Mouse (Mus musculus): Measurements from ENCODE around the gene Rpl3. TPM values are rescaled to one million over a fixed set of nuclear protein-coding genes. Genes with fewer than 3 reads are reported as not detected.

The Rpl3 gene
- polyA plus RNA-seq, 1 experiment from 2014 or later = 450 TPM

DNA sequence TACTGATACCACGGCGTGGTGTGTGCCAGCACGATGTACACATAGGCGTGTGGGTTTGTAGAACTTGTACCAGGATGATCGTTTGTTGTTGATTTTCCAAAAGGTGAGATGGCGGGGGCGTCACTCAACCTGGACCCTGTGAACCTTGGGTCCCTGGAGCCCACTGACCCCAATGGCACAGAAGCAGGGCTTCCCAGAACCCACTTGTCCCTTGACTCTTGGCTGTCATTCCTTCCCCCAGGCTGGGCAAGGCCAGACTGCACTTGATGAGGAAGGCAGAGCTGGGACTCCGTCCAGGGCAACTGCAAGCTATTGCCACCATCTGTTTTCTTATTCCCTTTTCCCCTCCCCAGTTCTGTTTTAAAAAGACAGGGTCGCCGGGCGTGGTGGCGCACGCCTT, 2.5 kb upstream of the Rpl3 start:
- Histone ChIP-seq H3K4me3 (ENCODE audit: low read depth, low read length) (no peak overlapping the region), H3K36me3 (ENCODE audit: control insufficient read depth, insufficient read depth) (no peaks in the 10 kb centered on the region), H3K9me3 (ENCODE audit: control insufficient read depth) (no peaks in the 10 kb centered on the region), H3K4me2 (replicated peaks; ENCODE audit: low read depth) (no peak overlapping the region), H3K27me3 (replicated peaks; ENCODE audit: control insufficient read depth, insufficient read depth, low read length) (peaks cover 10% of the 10 kb centered on the region), H3K4me1 (replicated peaks; ENCODE audit: control insufficient read depth, insufficient read depth, low read length) (peaks cover 4% of the 10 kb centered on the region; the same call in 1 of the 2 replicates), H3K9ac (ENCODE audit: low read depth, low read length) (no peak overlapping the region), H3K27ac (ENCODE audit: low read depth, low read length) (no peak overlapping the region)
- WGBS = 94% methylated on average over 13 of the region's 13 CpGs
- no peak for ATAC-seq
- TF ChIP-seq CTCF (IDR thresholded peaks at IDR 0.05; ENCODE audit: low read depth) = no peak

DNA sequence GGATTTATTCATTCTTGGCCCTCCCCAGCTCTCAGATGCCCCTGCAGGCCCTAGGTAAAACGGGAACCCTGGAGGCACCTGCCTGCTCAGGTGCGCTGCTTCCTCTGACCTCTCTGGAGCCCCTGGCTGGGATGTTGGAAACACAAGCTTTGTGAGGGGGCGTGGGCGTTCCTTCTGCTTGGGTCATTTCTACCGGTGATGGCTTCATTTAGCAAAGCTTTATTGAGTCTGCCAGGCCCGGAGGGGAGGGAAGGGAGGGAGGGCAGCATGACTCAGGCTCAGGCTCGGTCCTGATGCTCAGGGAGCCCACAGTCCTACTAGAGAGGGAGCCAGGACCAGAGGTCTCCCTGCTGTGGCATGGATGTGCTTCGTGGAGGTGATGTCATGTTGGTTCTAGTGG, 931 bp upstream of the Rpl3 start:
- H3K27me3 ChIP-seq (replicated peaks; ENCODE audit: control insufficient read depth, insufficient read depth, low read length) = peaks cover 10% of the 10 kb centered on the region
- no peaks in the 10 kb centered on the region for H3K9me3 ChIP-seq (ENCODE audit: control insufficient read depth)
- H3K9ac ChIP-seq (ENCODE audit: low read depth, low read length) = no peak overlapping the region
- peaks cover under 1% of the 10 kb centered on the region; the same call in 1 of the 2 replicates for H3K4me1 ChIP-seq (replicated peaks; ENCODE audit: control insufficient read depth, insufficient read depth, low read length)
- H3K27ac ChIP-seq (ENCODE audit: low read depth, low read length) = no peak overlapping the region
- no peak overlapping the region for H3K4me2 ChIP-seq (replicated peaks; ENCODE audit: low read depth)
- no peak for ATAC-seq
- 29% methylated on average over 8 of the region's 8 CpGs for WGBS
- no peak overlapping the region for H3K4me3 ChIP-seq (ENCODE audit: low read depth, low read length)
- TF ChIP-seq CTCF (IDR thresholded peaks at IDR 0.05; ENCODE audit: low read depth) = no peak
- H3K36me3 ChIP-seq (ENCODE audit: control insufficient read depth, insufficient read depth) = no peaks in the 10 kb centered on the region

DNA sequence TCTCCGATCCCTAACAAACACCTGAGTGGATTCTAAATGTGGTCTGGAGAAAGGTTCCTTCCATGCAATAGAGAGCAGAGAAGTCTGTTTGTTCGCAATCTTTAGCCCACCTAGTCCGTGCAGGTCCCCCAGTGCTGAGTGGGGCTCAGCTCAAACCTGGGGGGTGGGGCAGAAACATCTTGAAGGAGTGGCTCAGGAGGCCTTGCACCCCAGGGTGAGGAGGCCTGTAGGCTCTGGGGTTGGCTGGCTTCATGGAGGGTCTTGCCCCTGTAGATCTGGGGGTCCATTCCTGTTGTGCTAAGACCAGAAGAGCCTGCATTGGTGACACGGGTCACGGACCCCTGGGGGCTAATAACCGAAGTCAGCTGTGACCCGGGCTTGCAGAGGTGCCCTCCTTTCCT, 373 bp upstream of the Rpl3 start:
- no peak overlapping the region for H3K27ac ChIP-seq (ENCODE audit: low read depth, low read length)
- H3K27me3 ChIP-seq (replicated peaks; ENCODE audit: control insufficient read depth, insufficient read depth, low read length) = peaks cover 10% of the 10 kb centered on the region

DNA sequence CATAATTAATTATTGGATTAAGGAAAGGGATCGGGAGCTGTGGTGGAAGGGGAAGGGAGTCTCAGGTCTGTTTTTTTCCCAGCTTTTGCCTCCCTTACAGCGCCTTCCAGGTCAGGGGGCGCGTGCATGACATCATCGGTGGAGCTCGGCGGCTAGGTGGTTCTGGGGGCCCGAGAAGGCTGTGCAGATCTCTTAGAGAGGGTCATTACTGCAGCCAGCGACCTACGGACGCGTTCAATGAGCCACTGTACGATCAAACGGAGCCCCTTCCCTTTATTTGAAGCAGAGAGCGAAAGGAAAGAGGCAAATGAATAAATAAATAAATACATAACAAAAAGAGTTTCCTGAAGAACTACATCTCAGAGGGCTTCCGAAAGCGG, 937 bp downstream of the Rpl3 start:
- TF ChIP-seq CTCF (IDR thresholded peaks at IDR 0.05; ENCODE audit: low read depth) = no peak
- H3K27me3 ChIP-seq (replicated peaks; ENCODE audit: control insufficient read depth, insufficient read depth, low read length) = peaks cover 10% of the 10 kb centered on the region
- H3K9ac ChIP-seq (ENCODE audit: low read depth, low read length) = peak overlapping the region; percentile 56
- ATAC-seq = no peak
- no peaks in the 10 kb centered on the region; the same call in 1 of the 2 replicates for H3K4me1 ChIP-seq (replicated peaks; ENCODE audit: control insufficient read depth, insufficient read depth, low read length)
- WGBS = 2% methylated on average over 17 of the region's 17 CpGs
- peak overlapping the region; percentile 96 for H3K4me2 ChIP-seq (replicated peaks; ENCODE audit: low read depth)
- H3K4me3 ChIP-seq (ENCODE audit: low read depth, low read length) = peak overlapping the region; percentile 67
- H3K36me3 ChIP-seq (ENCODE audit: control insufficient read depth, insufficient read depth) = no peaks in the 10 kb centered on the region
- no peaks in the 10 kb centered on the region for H3K9me3 ChIP-seq (ENCODE audit: control insufficient read depth)
- H3K27ac ChIP-seq (ENCODE audit: low read depth, low read length) = no peak overlapping the region

More for the DNA sequence above, 373 bp upstream of the Rpl3 start:
- TF ChIP-seq CTCF (IDR thresholded peaks at IDR 0.05; ENCODE audit: low read depth) = no peak
- no peaks in the 10 kb centered on the region for H3K9me3 ChIP-seq (ENCODE audit: control insufficient read depth)
- no peaks in the 10 kb centered on the region for H3K36me3 ChIP-seq (ENCODE audit: control insufficient read depth, insufficient read depth)
- peak overlapping the region; percentile 67; the same call in 1 of the 2 replicates for H3K4me3 ChIP-seq (ENCODE audit: low read depth, low read length)
- H3K4me1 ChIP-seq (replicated peaks; ENCODE audit: control insufficient read depth, insufficient read depth, low read length) = no peaks in the 10 kb centered on the region; the same call in 1 of the 2 replicates
- H3K9ac ChIP-seq (ENCODE audit: low read depth, low read length) = no peak overlapping the region
- H3K4me2 ChIP-seq (replicated peaks; ENCODE audit: low read depth) = peak overlapping the region; percentile 96
- ATAC-seq = no peak
- WGBS = 41% methylated on average over 7 of the region's 7 CpGs

DNA sequence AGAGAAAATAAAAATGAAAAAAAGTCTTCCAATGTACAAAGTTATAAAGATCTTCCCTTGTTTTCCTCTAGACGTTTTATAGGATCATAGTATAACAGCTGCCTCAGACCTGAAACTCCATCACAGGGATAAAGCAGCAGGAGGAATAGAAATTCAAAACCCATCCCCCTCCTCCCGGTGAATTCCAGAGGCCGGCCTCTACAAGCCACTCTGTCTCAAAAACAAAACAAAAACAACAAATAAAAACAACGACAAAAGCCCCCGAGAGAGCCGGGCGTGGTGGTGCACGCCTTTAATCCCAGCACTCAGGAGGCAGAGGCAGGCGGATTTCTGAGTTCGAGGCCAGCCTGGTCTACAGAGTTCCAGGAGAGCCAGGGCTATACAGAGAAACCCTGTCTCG, 1.5 kb downstream of the Rpl3 start:
- H3K27me3 ChIP-seq (replicated peaks; ENCODE audit: control insufficient read depth, insufficient read depth, low read length) = peaks cover 10% of the 10 kb centered on the region
- WGBS = 74% methylated on average over 11 of the region's 11 CpGs
- no peak for ATAC-seq
- no peak overlapping the region; the same call in 1 of the 2 replicates for H3K4me2 ChIP-seq (replicated peaks; ENCODE audit: low read depth)
- H3K4me1 ChIP-seq (replicated peaks; ENCODE audit: control insufficient read depth, insufficient read depth, low read length) = no peaks in the 10 kb centered on the region; the same call in 1 of the 2 replicates
- no peak overlapping the region for H3K4me3 ChIP-seq (ENCODE audit: low read depth, low read length)
- H3K9me3 ChIP-seq (ENCODE audit: control insufficient read depth) = no peaks in the 10 kb centered on the region
- no peak overlapping the region for H3K27ac ChIP-seq (ENCODE audit: low read depth, low read length)
- TF ChIP-seq CTCF (IDR thresholded peaks at IDR 0.05; ENCODE audit: low read depth) = no peak
- no peak overlapping the region for H3K9ac ChIP-seq (ENCODE audit: low read depth, low read length)
- no peaks in the 10 kb centered on the region for H3K36me3 ChIP-seq (ENCODE audit: control insufficient read depth, insufficient read depth)

GRCm38 (mm10) chr15:80088637-80089036, 3.0 kb downstream of the Rpl3 start:
- no peak for ATAC-seq

More at GRCm38 (mm10) chr15:80088637-80089036, 3.0 kb downstream of the Rpl3 start:
- 42% methylated on average over 4 of the region's 4 CpGs for WGBS
- TF ChIP-seq CTCF (IDR thresholded peaks at IDR 0.05; ENCODE audit: low read depth) = peak; percentile 91
- H3K9me3 ChIP-seq (ENCODE audit: control insufficient read depth) = no peaks in the 10 kb centered on the region
- H3K27me3 ChIP-seq (replicated peaks; ENCODE audit: control insufficient read depth, insufficient read depth, low read length) = peaks cover 10% of the 10 kb centered on the region
- no peak overlapping the region for H3K4me3 ChIP-seq (ENCODE audit: low read depth, low read length)
- H3K36me3 ChIP-seq (ENCODE audit: control insufficient read depth, insufficient read depth) = no peaks in the 10 kb centered on the region
- H3K4me1 ChIP-seq (replicated peaks; ENCODE audit: control insufficient read depth, insufficient read depth, low read length) = no peaks in the 10 kb centered on the region; the same call in 1 of the 2 replicates
- no peak overlapping the region for H3K9ac ChIP-seq (ENCODE audit: low read depth, low read length)
- H3K27ac ChIP-seq (ENCODE audit: low read depth, low read length) = no peak overlapping the region
- no peak overlapping the region for H3K4me2 ChIP-seq (replicated peaks; ENCODE audit: low read depth)
